Mouse (Mus musculus): ENCODE results near the gene Dmxl2.

GRCm38 (mm10) chr9:54499791-54500190 lies 1.6 kb downstream of the Dmxl2 start:
- TF ChIP-seq CTCF (IDR thresholded peaks at IDR 0.05; ENCODE audit: borderline replicate concordance, insufficient read depth, low read depth, low read length) (no peak), POLR2A (IDR thresholded peaks at IDR 0.05; ENCODE audit: borderline replicate concordance, insufficient read depth, low read length) (no peak)

Measured in cerebellum, adult 2 months (tissue).